Mouse (Mus musculus): ENCODE data around the gene Rps8.
"Not testable (repeated sequence)": the region's sequence is repeated elsewhere in the genome, so short reads cannot be mapped to it uniquely, and the experiment has no call there.

The Rps8 gene

GRCm38 (mm10) chr4:117155792-117156355 is at the start of gene Rps8:
Rps8 (minus strand) TSS chr4:117156243.
- DNase-seq (ENCODE audit: low spot score in 2 of 2), result peak; percentile 86 to 88

DNA sequence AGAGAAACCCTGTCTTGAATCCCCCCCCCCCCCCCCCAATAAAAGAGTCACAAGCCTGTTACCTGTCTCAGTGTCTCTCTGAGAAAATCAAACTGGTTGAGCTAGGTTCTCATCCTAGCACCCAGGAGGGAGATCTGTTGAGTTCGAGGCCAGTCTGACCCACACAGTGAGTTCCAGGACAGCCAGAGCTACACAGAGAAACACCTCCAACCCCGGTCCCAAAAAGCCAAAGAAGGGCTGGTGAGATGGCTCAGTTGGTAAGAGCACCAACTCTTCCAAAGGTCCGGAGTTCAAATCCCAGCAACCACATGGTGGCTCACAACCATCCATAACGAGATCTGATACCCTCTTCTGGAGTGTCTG is 46.9 kb upstream of the Rps8 start:
- DNase-seq (ENCODE audit: low spot score in 2 of 2), result no peak

GRCm38 (mm10) chr4:117202046-117202991 is 46.3 kb upstream of the Rps8 start:
- DNase-seq (ENCODE audit: low spot score in 2 of 2), result peak; percentile 55 to 67

DNA sequence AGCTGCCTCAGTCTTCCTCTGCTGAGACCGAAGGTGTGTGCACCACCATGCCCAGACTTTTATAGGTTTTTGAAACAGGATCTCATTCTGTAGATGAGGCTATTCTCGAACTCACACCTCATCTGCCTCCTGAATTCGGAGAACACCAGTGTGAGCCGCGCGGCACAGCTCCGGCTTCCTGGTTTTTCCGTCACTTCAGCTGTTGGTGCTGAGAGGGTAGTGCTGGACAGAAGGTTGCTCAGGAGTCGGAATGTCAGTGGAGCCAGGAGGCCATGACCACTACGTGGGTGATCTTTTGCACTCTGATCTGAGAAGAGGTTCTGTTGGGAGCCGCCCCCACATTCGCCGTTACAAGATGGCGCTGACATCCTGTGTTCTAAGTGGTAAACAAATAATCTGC is 35.8 kb upstream of the Rps8 start:
- no peak for DNase-seq (ENCODE audit: low spot score in 2 of 2)

GRCm38 (mm10) chr4:117190660-117191059 is 34.6 kb upstream of the Rps8 start:
- no peak for DNase-seq (ENCODE audit: low spot score in 2 of 2)

DNA sequence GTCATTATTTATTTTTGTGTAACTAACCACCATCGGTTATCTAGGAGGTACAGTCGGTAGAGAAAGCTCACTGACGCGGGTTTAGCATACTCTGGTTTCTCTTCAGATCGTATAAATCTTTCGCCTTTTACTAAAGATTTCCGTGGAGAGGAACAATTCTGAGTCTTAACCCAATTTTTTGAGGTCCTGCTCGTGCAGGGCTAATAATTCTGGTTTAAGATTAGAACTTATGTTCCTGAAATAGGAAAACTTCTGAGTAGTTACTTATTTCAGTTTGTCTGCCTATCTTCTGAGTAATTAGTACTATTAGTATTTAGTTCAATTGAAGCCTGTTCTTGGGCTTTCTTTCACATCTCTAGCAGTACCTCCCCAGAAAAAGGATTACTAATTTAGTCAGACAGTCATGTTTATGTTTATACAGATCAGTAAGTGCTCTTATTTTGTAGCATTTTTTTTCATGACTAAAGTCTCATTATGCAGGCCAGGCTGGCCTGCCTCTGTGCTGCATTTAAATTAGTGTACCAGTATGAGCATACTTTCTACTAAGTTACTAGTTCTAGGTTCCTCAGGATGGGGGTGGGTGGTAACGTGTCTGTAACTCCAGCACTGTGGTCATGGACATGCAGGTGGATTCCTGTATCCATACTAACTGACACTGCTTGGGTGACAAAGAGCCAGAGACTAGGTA is 34.0 kb upstream of the Rps8 start:
- DNase-seq (ENCODE audit: low spot score in 2 of 2), result peak; percentile 33 to 64

DNA sequence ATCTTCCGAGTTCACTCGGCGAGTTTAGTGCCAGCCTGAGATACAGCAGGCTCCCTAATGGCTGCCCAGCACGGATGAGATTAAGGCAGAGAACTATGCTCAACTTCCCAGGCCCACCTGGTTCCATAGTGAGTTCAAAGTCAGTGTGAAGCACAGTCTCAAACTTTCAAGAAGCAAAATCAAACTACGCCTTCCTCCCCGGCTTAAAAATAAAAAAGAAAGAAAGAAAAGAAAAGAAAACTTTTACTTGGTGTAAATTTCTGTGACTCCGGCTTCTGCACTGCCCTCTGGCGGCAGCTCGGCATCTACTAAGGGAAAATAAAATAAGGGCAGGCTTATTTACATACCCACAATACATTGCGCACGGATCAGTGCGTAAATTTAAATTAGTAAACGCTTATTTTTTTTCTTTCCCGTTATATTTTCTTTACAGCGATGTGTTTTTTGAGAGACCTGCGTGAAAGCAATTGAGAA is 33.4 kb upstream of the Rps8 start:
- peak; percentile 78 to 88 for DNase-seq (ENCODE audit: low spot score in 2 of 2)

DNA sequence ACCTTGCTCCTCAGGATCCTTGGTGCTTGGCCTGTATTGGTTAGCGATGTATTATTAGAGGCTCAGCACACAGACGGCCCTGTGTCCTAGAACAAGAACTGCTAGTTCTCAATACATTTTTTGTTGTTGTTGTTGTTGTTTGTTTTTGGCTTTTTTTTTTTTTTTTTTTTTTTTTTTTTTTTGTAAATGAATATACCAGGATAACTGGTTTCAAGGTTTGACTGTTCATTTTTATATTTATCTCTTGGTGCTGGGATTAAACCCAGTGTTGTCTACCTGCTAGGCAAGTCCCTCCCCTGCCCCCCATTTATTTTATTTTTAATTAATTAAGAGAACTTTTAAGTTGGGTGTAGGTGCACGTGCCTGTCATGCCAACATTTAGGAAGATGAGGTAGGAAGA is 32.9 kb upstream of the Rps8 start:
- no peak for DNase-seq (ENCODE audit: low spot score in 2 of 2)

- DNase-seq (ENCODE audit: low spot score in 2 of 2), result not testable (repeated sequence)
Measured at GRCm38 (mm10) chr4:117182759-117183096, 26.7 kb upstream of the Rps8 start.

DNA sequence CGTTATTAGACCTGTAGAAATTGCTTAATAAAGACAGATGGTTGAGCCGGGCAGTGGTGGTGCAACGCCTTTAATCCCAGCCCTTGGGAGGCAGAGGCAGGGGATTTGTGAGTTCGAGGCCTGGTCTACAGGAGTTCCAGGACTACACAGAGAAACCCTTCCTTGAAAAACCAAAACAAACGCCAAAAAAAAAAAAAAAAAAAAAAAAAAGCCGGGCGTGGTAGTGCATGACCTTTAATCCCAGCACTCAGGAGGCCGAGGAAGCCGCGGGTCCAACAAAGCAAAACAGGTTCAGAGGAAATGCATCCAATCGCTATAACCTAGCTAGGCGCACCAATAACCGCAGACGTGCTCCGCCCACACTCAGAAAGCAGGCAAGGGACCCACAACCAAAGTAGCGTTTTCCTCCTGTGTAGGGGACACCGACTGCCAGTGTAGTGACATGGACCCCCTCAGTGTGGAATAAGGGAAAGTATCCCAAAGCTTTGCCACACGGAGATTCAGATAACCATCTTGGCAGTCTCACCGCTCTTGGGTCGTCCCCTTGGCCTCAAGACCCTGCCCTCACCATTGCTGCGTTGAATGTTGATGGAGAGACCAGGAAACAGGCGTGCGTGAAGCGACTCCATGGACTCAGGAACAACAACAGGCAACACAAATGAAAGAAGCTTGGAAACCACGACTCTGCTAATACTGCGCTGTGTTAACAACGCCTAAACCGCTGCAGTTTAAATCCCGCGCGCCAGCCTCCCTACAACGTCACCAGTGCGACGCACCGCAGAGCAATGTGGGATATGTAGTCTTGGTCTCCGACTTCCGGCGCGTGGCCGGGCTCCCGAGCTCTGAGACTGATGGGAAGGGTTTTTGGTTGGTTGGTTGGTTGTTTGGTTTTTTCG is 26.1 kb upstream of the Rps8 start, which contains the start of gene Kif2c:
Kif2c (minus strand) TSS at position 777 of the 896 bp plus-strand sequence.
- DNase-seq (ENCODE audit: low spot score in 2 of 2), result peak; percentile 88 to 92

- no peak for DNase-seq (ENCODE audit: low spot score in 2 of 2)
Measured at GRCm38 (mm10) chr4:117169936-117170335, 13.9 kb upstream of the Rps8 start.

- DNase-seq (ENCODE audit: low spot score in 2 of 2), result no peak
Measured at GRCm38 (mm10) chr4:117161183-117161582, 5.1 kb upstream of the Rps8 start.

DNA sequence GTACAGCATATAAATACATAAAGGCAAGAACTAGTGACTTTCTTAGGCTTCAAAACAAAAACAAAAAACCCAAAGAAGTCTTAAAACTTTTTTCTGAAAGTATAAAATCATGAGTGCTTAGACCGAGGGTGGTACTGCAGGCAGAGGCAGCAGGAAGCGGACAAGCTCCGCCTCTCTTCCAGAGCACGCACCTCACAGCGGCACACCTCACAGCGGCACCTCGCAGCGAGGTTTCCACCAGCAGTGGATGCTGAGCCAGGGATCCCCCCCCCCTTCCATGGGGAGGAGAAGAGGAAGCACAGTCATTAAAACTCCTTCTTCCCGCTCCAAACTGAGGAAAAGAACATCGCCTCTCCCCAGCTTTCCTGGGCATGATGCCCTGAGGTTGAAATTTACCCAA is 3.6 kb upstream of the Rps8 start:
- no peak for DNase-seq (ENCODE audit: low spot score in 2 of 2)

GRCm38 (mm10) chr4:117156372-117156771 is 329 bp upstream of the Rps8 start:
- no peak for DNase-seq (ENCODE audit: low spot score in 2 of 2)

DNA sequence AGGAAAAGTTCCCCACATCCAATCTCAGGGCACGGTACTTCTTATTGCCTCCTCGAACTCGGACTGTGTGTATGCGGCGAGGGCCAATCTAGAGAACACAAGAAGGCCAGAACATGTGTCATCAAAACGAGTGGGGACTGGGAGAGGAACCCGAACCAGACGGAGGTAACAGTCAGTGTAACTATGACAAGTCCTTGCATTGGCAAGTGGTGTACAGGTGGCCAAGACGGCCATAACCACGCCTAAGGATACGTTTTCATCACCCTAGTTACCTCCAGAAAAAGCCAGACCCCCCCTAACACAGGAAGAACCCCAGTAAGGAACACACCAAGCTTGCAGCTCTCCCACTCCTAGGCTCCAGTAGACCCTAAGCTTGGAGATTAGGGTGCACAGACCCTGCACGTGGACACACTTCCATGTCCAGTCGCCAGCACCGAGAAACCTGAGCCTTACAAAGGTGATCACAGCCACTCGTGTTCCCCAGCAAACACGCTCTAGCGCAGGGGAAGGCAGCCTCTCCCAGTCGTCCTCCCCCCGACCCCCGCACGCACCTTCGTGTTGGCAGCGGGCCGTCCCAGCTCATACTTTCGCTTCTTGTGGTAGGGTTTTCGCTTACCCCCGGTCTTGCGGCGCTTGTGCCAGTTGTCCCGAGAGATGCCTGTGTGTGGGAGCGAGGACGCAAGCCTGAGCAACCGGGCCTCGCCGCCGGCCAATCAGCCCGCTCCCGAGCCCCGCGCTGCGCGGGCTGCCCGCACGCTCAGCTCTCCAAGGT is 837 bp downstream of the Rps8 start:
- DNase-seq (ENCODE audit: low spot score in 2 of 2), result no peak

- no peak for DNase-seq (ENCODE audit: low spot score in 2 of 2)
Measured at GRCm38 (mm10) chr4:117152714-117153113, 3.3 kb downstream of the Rps8 start.

GRCm38 (mm10) chr4:117151416-117151815 is 4.6 kb downstream of the Rps8 start:
- no peak for DNase-seq (ENCODE audit: low spot score in 2 of 2)

DNA sequence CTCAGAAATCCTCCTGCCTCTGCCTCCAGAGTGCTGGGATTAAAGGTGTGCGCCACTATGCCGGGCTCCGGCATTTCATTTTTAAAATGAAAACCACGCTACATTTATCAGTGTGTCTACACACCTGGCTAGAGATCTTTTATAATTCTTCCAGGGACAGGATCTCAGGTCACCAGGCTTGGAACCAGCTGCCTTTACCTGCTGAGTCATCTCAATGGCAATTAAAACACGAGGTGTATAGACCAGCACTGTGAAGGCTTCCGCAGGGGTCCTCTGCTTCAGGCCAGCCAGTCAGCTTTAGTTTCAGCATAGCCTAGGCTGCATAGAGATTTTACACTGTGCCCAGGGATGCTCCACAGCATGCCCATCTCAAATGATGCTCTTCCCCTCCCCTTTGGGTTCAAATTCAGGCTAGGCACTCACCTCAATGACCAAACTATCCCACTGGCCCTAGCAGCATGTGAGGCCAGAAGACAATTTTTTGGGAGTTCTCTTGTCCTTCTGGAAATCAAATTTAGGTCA is 5.8 kb downstream of the Rps8 start:
- no peak for DNase-seq (ENCODE audit: low spot score in 2 of 2)

DNA sequence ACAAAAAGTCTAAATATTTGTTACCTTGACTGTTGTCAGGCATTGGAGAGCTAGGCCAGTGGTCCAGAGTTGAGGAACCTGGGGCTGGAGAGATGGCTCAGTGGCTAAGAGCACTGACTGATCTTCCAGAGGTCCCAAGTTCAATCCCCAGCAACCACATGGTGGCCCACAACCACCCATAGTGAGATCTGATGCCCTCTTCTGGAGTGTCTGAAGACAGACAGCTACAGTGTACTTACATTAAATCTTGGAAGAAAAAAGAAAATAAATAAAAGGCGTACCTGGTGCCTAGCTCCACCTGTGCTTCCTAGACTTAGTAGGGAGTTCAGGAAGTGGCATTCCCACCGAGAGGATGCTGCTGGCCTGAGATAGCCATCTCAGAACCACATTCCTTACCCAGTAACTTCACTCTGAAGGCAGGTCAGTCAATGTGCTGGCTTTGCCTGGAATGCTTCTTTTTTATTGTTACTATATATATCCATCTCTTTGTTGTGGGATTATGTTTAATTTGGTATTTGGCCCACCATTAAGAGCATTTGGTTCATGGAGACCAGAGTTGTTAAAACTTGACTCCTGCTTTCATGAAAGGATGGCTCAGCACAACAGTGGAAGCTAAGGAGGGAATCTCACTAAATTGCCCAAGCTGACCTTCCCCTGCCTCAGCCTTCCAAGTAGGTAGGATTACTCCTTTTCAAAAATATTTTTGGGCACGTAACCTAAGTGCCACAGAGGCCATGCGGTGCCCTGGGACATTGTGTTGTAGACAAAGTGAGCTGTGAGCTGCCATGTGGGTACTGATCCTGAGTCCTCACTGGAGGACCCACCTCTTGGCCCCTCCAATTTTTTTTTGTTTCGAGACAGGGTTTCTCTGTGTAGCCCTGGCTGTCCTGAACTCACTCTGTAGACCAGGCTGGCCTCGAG is 6.5 kb downstream of the Rps8 start:
- no peak for DNase-seq (ENCODE audit: low spot score in 2 of 2)

All from spleen, postnatal 36 days (tissue).